Mouse (Mus musculus) midbrain, postnatal 0 days (tissue): ENCODE results near the gene Klf11. TPM values are rescaled to one million over a fixed set of nuclear protein-coding genes. Genes with fewer than 3 reads are reported as not detected.
A peak's percentile ranks its signal among the peaks of the same experiment; 100 is the strongest.

ENCODE experiments used
- ATAC-seq: fragments of 200-750 bp; cut with Nextera tagmentation; 2 replicates; pipeline ENCODE4 v1.8.0; 2017; ENCODE audit warnings: moderate number of reproducible peaks, mild to moderate bottlenecking, moderate TSS enrichment, moderate library complexity; ENCODE audit not compliant: low FRiP score
- DNase-seq: peaks from one replicate; pipeline ENCODE4 v3.0.0-alpha.2; 2015; ENCODE audit warnings: low spot score
- H3K27ac ChIP-seq: fragments of 300-500 bp; sonication (generic); 2 replicates; pipeline ENCODE4 v1.5.1; 2014; ENCODE audit warnings: low read depth, mild to moderate bottlenecking, low read length, mixed read lengths
- H3K27me3 ChIP-seq: fragments of 300-500 bp; sonication (generic); 2 replicates; pipeline ENCODE4 v1.6.1; 2014; ENCODE audit warnings: low read length, control low read depth, mixed read lengths; ENCODE audit not compliant: insufficient read depth
- H3K36me3 ChIP-seq: fragments of 300-500 bp; sonication (generic); 2 replicates; pipeline ENCODE4 v1.6.1; 2014; ENCODE audit warnings: low read length, control low read depth, mixed read lengths; ENCODE audit not compliant: insufficient read depth
- H3K4me1 ChIP-seq: fragments of 300-500 bp; sonication (generic); 2 replicates; pipeline ENCODE4 v1.6.1; 2014; ENCODE audit warnings: mild to moderate bottlenecking, control low read depth, antibody characterized with exemption, low read length, mixed read lengths; ENCODE audit not compliant: insufficient read depth
- H3K4me2 ChIP-seq: fragments of 300-500 bp; sonication (generic); 2 replicates; pipeline ENCODE4 v1.6.1; 2014; ENCODE audit warnings: low read depth, mild to moderate bottlenecking, low read length, mixed read lengths; ENCODE audit not compliant: poor library complexity, severe bottlenecking
- H3K4me3 ChIP-seq: fragments of 300-500 bp; sonication (generic); 2 replicates; pipeline ENCODE4 v1.5.1; 2014; ENCODE audit warnings: low read depth, mild to moderate bottlenecking, low read length, moderate library complexity
- H3K9ac ChIP-seq: fragments of 300-500 bp; sonication (generic); replicated peaks from 2 replicates; pipeline ENCODE4 v1.6.1; 2014; ENCODE audit warnings: mild to moderate bottlenecking, low read length, moderate library complexity, mixed read lengths; ENCODE audit not compliant: poor library complexity, severe bottlenecking
- H3K9me3 ChIP-seq: fragments of 300-500 bp; sonication (generic); 2 replicates; pipeline ENCODE4 v1.6.1; 2016; ENCODE audit warnings: low read length, control low read depth
- CTCF ChIP-seq: IDR thresholded peaks from 2 replicates; pipeline ENCODE4 v1.5.1; 2016; ENCODE audit warnings: antibody characterized with exemption, mild to moderate bottlenecking
- WGBS: fragments of 180-500 bp; shearing (Covaris S2); extraction: QIAGEN DNeasy Blood & Tissue Kit; methylation state at CpG from one replicate; pipeline ENCODE4 v1.1.7; 2014; 5-methylcytosine and 5-hydroxymethylcytosine counted together
- polyA plus RNA-seq: library from polyadenylated mRNA; unstranded; fragments of >200 nt; fragmentation: Nextera tagmentation; extraction: Ambion mirVana; gene quantifications from 2 replicates; pipeline ENCODE4 v1.2.1, GENCODE M21; 2015
- total RNA-seq: library from RNA; depleted of rRNA; stranded (reverse); fragments of >200 nt; gene quantifications from 2 replicates; pipeline ENCODE4 v1.2.3, GENCODE M21; 2014

Gene Klf11
- total and polyA plus RNA-seq, 2 experiments from 2014 or later: 24.4 to 27.1 TPM

GRCm38 (mm10) chr12:24619436-24619835 is 31.6 kb upstream of the Klf11 start:
- no peak for DNase-seq
- no peaks in the 10 kb centered on the region for H3K27me3 ChIP-seq
- H3K27ac ChIP-seq: no peak overlapping the region
- no peak for TF ChIP-seq CTCF
- 93% methylated on average over 4 of the region's 4 CpGs for WGBS
- H3K9ac ChIP-seq: no peak overlapping the region
- no peaks in the 10 kb centered on the region for H3K36me3 ChIP-seq
- no peaks in the 10 kb centered on the region for H3K9me3 ChIP-seq
- ATAC-seq: no peak
- no peak overlapping the region for H3K4me2 ChIP-seq
- no peak overlapping the region for H3K4me3 ChIP-seq
- 0 out of 2 replicates have a peak, but pooled peaks cover 5% of the 10 kb centered on the region for H3K4me1 ChIP-seq

- peak overlapping the region; percentile 26; the same call in 1 of the 2 replicates for H3K27ac ChIP-seq
- no peak overlapping the region for H3K4me2 ChIP-seq
- no peaks in the 10 kb centered on the region for H3K9me3 ChIP-seq
- no peak overlapping the region for H3K9ac ChIP-seq
- WGBS: 61% methylated on average over 12 of the region's 12 CpGs
- H3K4me3 ChIP-seq: no peak overlapping the region
- peak; percentile 54 for DNase-seq
- H3K4me1 ChIP-seq: 0 out of 2 replicates have a peak, but pooled peaks cover 5% of the 10 kb centered on the region
- H3K27me3 ChIP-seq: no peaks in the 10 kb centered on the region
- TF ChIP-seq CTCF: no peak
- no peaks in the 10 kb centered on the region for H3K36me3 ChIP-seq
- peak; percentile 73 for ATAC-seq
Measured at GRCm38 (mm10) chr12:24623486-24624251, 27.4 kb upstream of the Klf11 start.

- 0 out of 2 replicates have a peak, but pooled peaks cover 5% of the 10 kb centered on the region for H3K4me1 ChIP-seq
- WGBS: 90% methylated on average over 5 of the region's 5 CpGs
- H3K27me3 ChIP-seq: no peaks in the 10 kb centered on the region
- H3K9me3 ChIP-seq: no peaks in the 10 kb centered on the region
- no peak overlapping the region for H3K4me2 ChIP-seq
- DNase-seq (no peak), ATAC-seq (no peak)
- H3K4me3 ChIP-seq: no peak overlapping the region
- H3K36me3 ChIP-seq: no peaks in the 10 kb centered on the region
- no peak overlapping the region for H3K27ac ChIP-seq
- H3K9ac ChIP-seq: no peak overlapping the region
- TF ChIP-seq CTCF: no peak
Measured at GRCm38 (mm10) chr12:24626401-24626800, 24.7 kb upstream of the Klf11 start.

- H3K4me2 ChIP-seq: no peak overlapping the region
- no peak for ATAC-seq
- H3K9me3 ChIP-seq: no peaks in the 10 kb centered on the region
- H3K27ac ChIP-seq: no peak overlapping the region
- TF ChIP-seq CTCF: no peak
- no peaks in the 10 kb centered on the region for H3K27me3 ChIP-seq
- no peak overlapping the region for H3K9ac ChIP-seq
- 0 out of 2 replicates have a peak, but pooled peaks cover 5% of the 10 kb centered on the region for H3K4me1 ChIP-seq
- H3K36me3 ChIP-seq: no peaks in the 10 kb centered on the region
- 73% methylated on average over 3 of the region's 3 CpGs for WGBS
- no peak overlapping the region for H3K4me3 ChIP-seq
- DNase-seq: no peak
Measured at GRCm38 (mm10) chr12:24627215-24627614, 23.9 kb upstream of the Klf11 start.

GRCm38 (mm10) chr12:24630220-24630619 is 20.9 kb upstream of the Klf11 start:
- Histone ChIP-seq H3K27me3 (no peaks in the 10 kb centered on the region), H3K4me1 (no peaks in the 10 kb centered on the region), H3K27ac (no peak overlapping the region), H3K9me3 (no peaks in the 10 kb centered on the region), H3K9ac (no peak overlapping the region), H3K36me3 (no peaks in the 10 kb centered on the region), H3K4me3 (no peak overlapping the region), H3K4me2 (no peak overlapping the region)
- peak; percentile 61 for TF ChIP-seq CTCF
- DNase-seq (no peak), ATAC-seq (no peak)
- 72% methylated on average over 1 of the region's 1 CpGs for WGBS

GRCm38 (mm10) chr12:24632404-24632803 is 18.7 kb upstream of the Klf11 start:
- DNase-seq: no peak
- no peak for TF ChIP-seq CTCF
- WGBS: 59% methylated on average over 4 of the region's 4 CpGs
- Histone ChIP-seq H3K4me3 (no peak overlapping the region), H3K36me3 (no peaks in the 10 kb centered on the region), H3K27me3 (no peaks in the 10 kb centered on the region), H3K4me2 (no peak overlapping the region), H3K27ac (no peak overlapping the region), H3K4me1 (no peaks in the 10 kb centered on the region), H3K9ac (no peak overlapping the region), H3K9me3 (no peaks in the 10 kb centered on the region)
- ATAC-seq: no peak
